Mouse (Mus musculus) thymus, adult 2 months (tissue): ENCODE results near the gene Sncg.

Experiments used
- CTCF ChIP-seq: fragments of 200-500 bp; IDR thresholded peaks from 2 replicates; pipeline ENCODE4 v1.5.1; 2012; ENCODE audit warnings: mild to moderate bottlenecking, control low read depth, low read length, moderate library complexity, borderline replicate concordance; ENCODE audit not compliant: control insufficient read depth, poor library complexity, insufficient read depth; ENCODE audit errors: extremely low read depth
- POLR2A ChIP-seq: fragments of 200-500 bp; IDR thresholded peaks from 2 replicates; pipeline ENCODE4 v1.6.1; 2012; ENCODE audit warnings: mild to moderate bottlenecking, low read length, control low read depth, moderate library complexity; ENCODE audit not compliant: control insufficient read depth, poor library complexity, insufficient read depth; ENCODE audit errors: extremely low read depth

DNA sequence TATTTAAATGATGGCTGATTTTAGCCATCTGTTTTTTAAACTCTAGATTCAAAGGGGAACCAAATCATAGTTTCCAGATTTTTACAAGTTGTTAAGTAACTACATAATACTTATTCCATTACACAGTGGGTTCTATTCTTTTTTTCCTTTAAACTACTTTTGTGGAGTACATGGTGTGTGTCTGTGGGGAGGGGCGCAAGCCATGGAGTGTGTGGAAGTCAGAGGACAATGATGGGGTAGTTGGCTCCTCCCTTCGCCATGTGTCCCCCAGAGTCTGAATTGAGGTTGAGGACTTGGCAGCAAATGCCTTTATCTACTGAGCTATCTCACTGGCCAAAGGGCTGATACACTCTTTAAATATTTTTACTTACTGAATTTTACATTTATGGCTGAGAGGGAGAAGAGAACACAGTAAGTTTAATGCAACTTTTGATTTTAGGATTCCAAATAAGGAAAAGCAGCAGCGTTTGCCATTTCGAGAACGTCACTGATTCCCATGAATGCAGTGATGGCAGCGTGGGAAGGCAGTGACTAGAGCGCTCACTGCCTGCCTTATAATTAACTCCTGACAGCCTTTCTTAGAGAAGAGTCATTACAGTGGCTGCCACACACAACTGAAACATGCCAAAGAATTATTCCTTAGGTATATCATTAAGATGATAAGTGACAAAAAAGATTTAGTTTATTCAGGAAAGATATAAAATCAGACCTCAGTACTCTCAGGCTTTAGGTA lies 37.7 kb upstream of the Sncg start:
- TF ChIP-seq CTCF (no peak), POLR2A (no peak)
